Mouse (Mus musculus) intestine, postnatal 0 days (tissue): ENCODE measurements around the gene Prkcz. TPM values are rescaled to one million over a fixed set of nuclear protein-coding genes. Genes with fewer than 3 reads are reported as not detected.

ENCODE experiments used
- ATAC-seq: fragments of 200-750 bp; cut with Nextera tagmentation; 2 replicates; pipeline ENCODE4 v1.8.0; 2017; ENCODE audit warnings: mild to moderate bottlenecking, moderate TSS enrichment, moderate library complexity
- H3K27ac ChIP-seq: fragments of 300-500 bp; sonication (generic); 2 replicates; pipeline ENCODE4 v1.5.1; 2014; ENCODE audit warnings: mild to moderate bottlenecking, low read depth, low read length, moderate library complexity
- H3K27me3 ChIP-seq: fragments of 300-500 bp; sonication (generic); replicated peaks from 2 replicates; pipeline ENCODE4 v1.6.1; 2014; ENCODE audit warnings: low read length, mixed read lengths; ENCODE audit not compliant: control insufficient read depth, insufficient read depth
- H3K36me3 ChIP-seq: fragments of 300-500 bp; sonication (generic); 2 replicates; pipeline ENCODE4 v1.6.1; 2014; ENCODE audit warnings: mild to moderate bottlenecking, moderate library complexity; ENCODE audit not compliant: control insufficient read depth, insufficient read depth
- H3K4me1 ChIP-seq: fragments of 300-500 bp; sonication (generic); replicated peaks from 2 replicates; pipeline ENCODE4 v1.6.1; 2014; ENCODE audit warnings: antibody characterized with exemption, low read length, mixed read lengths; ENCODE audit not compliant: control insufficient read depth, insufficient read depth
- H3K4me2 ChIP-seq: fragments of 300-500 bp; sonication (generic); replicated peaks from 2 replicates; pipeline ENCODE4 v1.6.1; 2014; ENCODE audit warnings: low read depth, mild to moderate bottlenecking, moderate library complexity
- H3K4me3 ChIP-seq: fragments of 300-500 bp; sonication (generic); 2 replicates; pipeline ENCODE4 v1.5.1; 2014; ENCODE audit warnings: low read depth, low read length
- H3K9ac ChIP-seq: fragments of 300-500 bp; sonication (generic); 2 replicates; pipeline ENCODE4 v1.6.1; 2014; ENCODE audit warnings: mild to moderate bottlenecking, low read depth, low read length
- H3K9me3 ChIP-seq: fragments of 300-500 bp; sonication (generic); 2 replicates; pipeline ENCODE4 v1.6.1; 2016; ENCODE audit warnings: mixed run types; ENCODE audit not compliant: control insufficient read depth
- CTCF ChIP-seq: sonication (generic); IDR thresholded peaks from 2 replicates; pipeline ENCODE4 v1.5.1; 2016; ENCODE audit warnings: low read depth, mild to moderate bottlenecking, control low read depth, antibody characterized with exemption, moderate library complexity
- WGBS: fragments of 180-500 bp; shearing (Covaris S2); extraction: QIAGEN DNeasy Blood & Tissue Kit; methylation state at CpG from one replicate; pipeline ENCODE4 v1.1.7; 2014; 5-methylcytosine and 5-hydroxymethylcytosine counted together
- polyA plus RNA-seq: library from polyadenylated mRNA; unstranded; fragments of >200 nt; fragmentation: Nextera tagmentation; extraction: Ambion mirVana; gene quantifications from 2 replicates; pipeline ENCODE4 v1.2.1, GENCODE M21; 2015

The Prkcz gene
- polyA plus RNA-seq, 1 experiment from 2014 or later: 31.7 TPM

GRCm38 (mm10) chr4:155360856-155361255 lies 305 bp downstream of the Prkcz start:
- peak overlapping the region; percentile 88 for H3K27ac ChIP-seq
- no peak for TF ChIP-seq CTCF
- H3K9ac ChIP-seq: peak overlapping the region; percentile 42; the same call in 1 of the 2 replicates
- WGBS: under 1% methylated on average over 42 of the region's 42 CpGs
- peak overlapping the region; percentile 72 for H3K4me2 ChIP-seq
- H3K4me3 ChIP-seq: peak overlapping the region; percentile 49
- no peaks in the 10 kb centered on the region for H3K9me3 ChIP-seq
- 0 out of 2 replicates have a peak, but pooled peaks cover 5% of the 10 kb centered on the region for H3K27me3 ChIP-seq
- ATAC-seq: peak; percentile 46
- H3K36me3 ChIP-seq: no peaks in the 10 kb centered on the region
- no peaks in the 10 kb centered on the region; the same call in 1 of the 2 replicates for H3K4me1 ChIP-seq

- 0 out of 2 replicates have a peak, but pooled peaks cover 3% of the 10 kb centered on the region for H3K36me3 ChIP-seq
- WGBS: 35% methylated on average over 12 of the region's 12 CpGs
- ATAC-seq: no peak
- peak overlapping the region; percentile 72 for H3K4me2 ChIP-seq
- H3K4me1 ChIP-seq: no peaks in the 10 kb centered on the region; the same call in 1 of the 2 replicates
- 0 out of 2 replicates have a peak, but pooled peaks cover 5% of the 10 kb centered on the region for H3K27me3 ChIP-seq
- H3K9me3 ChIP-seq: no peaks in the 10 kb centered on the region
- H3K27ac ChIP-seq: no peak overlapping the region
- TF ChIP-seq CTCF: no peak
- H3K9ac ChIP-seq: no peak overlapping the region
- peak overlapping the region; percentile 49; the same call in 1 of the 2 replicates for H3K4me3 ChIP-seq
These were observed 1.3 kb downstream of the Prkcz start for GRCm38 (mm10) chr4:155359560-155360464.

- Histone ChIP-seq H3K9ac (no peak overlapping the region), H3K9me3 (no peaks in the 10 kb centered on the region), H3K4me3 (no peak overlapping the region), H3K4me2 (no peak overlapping the region), H3K36me3 (peaks cover 4% of the 10 kb centered on the region; the same call in 1 of the 2 replicates), H3K4me1 (no peaks in the 10 kb centered on the region; the same call in 1 of the 2 replicates), H3K27me3 (0 out of 2 replicates have a peak, but pooled peaks cover 5% of the 10 kb centered on the region), H3K27ac (no peak overlapping the region)
- 53% methylated on average over 2 of the region's 2 CpGs for WGBS
- TF ChIP-seq CTCF: peak; percentile 66
- no peak for ATAC-seq
These were observed 3.6 kb downstream of the Prkcz start for GRCm38 (mm10) chr4:155357601-155358000.

- H3K9ac ChIP-seq: no peak overlapping the region
- no peak for TF ChIP-seq CTCF
- no peak overlapping the region for H3K27ac ChIP-seq
- H3K36me3 ChIP-seq: peaks cover 4% of the 10 kb centered on the region; the same call in 1 of the 2 replicates
- no peaks in the 10 kb centered on the region for H3K9me3 ChIP-seq
- no peaks in the 10 kb centered on the region for H3K27me3 ChIP-seq
- no peak overlapping the region for H3K4me3 ChIP-seq
- WGBS: 68% methylated on average over 10 of the region's 10 CpGs
- H3K4me1 ChIP-seq: no peaks in the 10 kb centered on the region
- H3K4me2 ChIP-seq: no peak overlapping the region
- no peak for ATAC-seq
These were observed 4.8 kb downstream of the Prkcz start for GRCm38 (mm10) chr4:155356354-155356753.

- H3K4me3 ChIP-seq: no peak overlapping the region
- H3K4me2 ChIP-seq: no peak overlapping the region
- H3K36me3 ChIP-seq: peaks cover 4% of the 10 kb centered on the region; the same call in 1 of the 2 replicates
- H3K9ac ChIP-seq: no peak overlapping the region
- H3K9me3 ChIP-seq: no peaks in the 10 kb centered on the region
- H3K4me1 ChIP-seq: no peaks in the 10 kb centered on the region
- TF ChIP-seq CTCF: no peak
- WGBS: 77% methylated on average over 7 of the region's 7 CpGs
- no peaks in the 10 kb centered on the region for H3K27me3 ChIP-seq
- ATAC-seq: no peak
- no peak overlapping the region for H3K27ac ChIP-seq
These were observed 6.6 kb downstream of the Prkcz start for GRCm38 (mm10) chr4:155354546-155354945.

GRCm38 (mm10) chr4:155354035-155354434 lies 7.1 kb downstream of the Prkcz start:
- no peaks in the 10 kb centered on the region for H3K27me3 ChIP-seq

More at GRCm38 (mm10) chr4:155354035-155354434, 7.1 kb downstream of the Prkcz start:
- Histone ChIP-seq H3K4me1 (no peaks in the 10 kb centered on the region), H3K27ac (no peak overlapping the region), H3K9me3 (no peaks in the 10 kb centered on the region), H3K4me2 (no peak overlapping the region), H3K36me3 (peaks cover 4% of the 10 kb centered on the region; the same call in 1 of the 2 replicates), H3K4me3 (no peak overlapping the region), H3K9ac (no peak overlapping the region)
- WGBS: 85% methylated on average over 6 of the region's 6 CpGs
- TF ChIP-seq CTCF: no peak
- no peak for ATAC-seq
